Mouse (Mus musculus) embryonic facial prominence, embryonic 12.5 days (tissue): ENCODE data around the gene Ccdc88c. TPM values are rescaled to one million over a fixed set of nuclear protein-coding genes. Genes with fewer than 3 reads are reported as not detected.
A peak's percentile ranks its signal among the peaks of the same experiment; 100 is the strongest.

Experiments
- ATAC-seq: fragments of 200-750 bp; cut with Nextera tagmentation; 2 replicates; pipeline ENCODE4 v1.8.0; 2017; ENCODE audit not compliant: insufficient number of reproducible peaks, insufficient read depth, low FRiP score, low TSS enrichment
- H3K27ac ChIP-seq: fragments of 300-500 bp; sonication (generic); 2 replicates; pipeline ENCODE4 v1.5.1; 2016; ENCODE audit warnings: mild to moderate bottlenecking
- H3K27me3 ChIP-seq: fragments of 300-500 bp; sonication (generic); 2 replicates; pipeline ENCODE4 v1.6.1; 2016; ENCODE audit warnings: mild to moderate bottlenecking, moderate library complexity
- H3K36me3 ChIP-seq: fragments of 300-500 bp; sonication (generic); 2 replicates; pipeline ENCODE4 v1.6.1; 2016; ENCODE audit warnings: mild to moderate bottlenecking
- H3K4me1 ChIP-seq: fragments of 300-500 bp; sonication (generic); 2 replicates; pipeline ENCODE4 v1.6.1; 2016
- H3K4me2 ChIP-seq: fragments of 300-500 bp; sonication (generic); replicated peaks from 2 replicates; pipeline ENCODE4 v1.6.1; 2016; ENCODE audit warnings: mild to moderate bottlenecking, moderate library complexity
- H3K4me3 ChIP-seq: fragments of 300-500 bp; sonication (generic); 2 replicates; pipeline ENCODE4 v1.5.1; 2016; ENCODE audit warnings: mild to moderate bottlenecking
- H3K9ac ChIP-seq: fragments of 300-500 bp; sonication (generic); 2 replicates; pipeline ENCODE4 v1.6.1; 2016; ENCODE audit warnings: mild to moderate bottlenecking, moderate library complexity
- H3K9me3 ChIP-seq: fragments of 300-500 bp; sonication (generic); 2 replicates; pipeline ENCODE4 v1.6.1; 2016; ENCODE audit warnings: mild to moderate bottlenecking, moderate library complexity
- WGBS: fragments of 180-500 bp; shearing (Covaris S2); methylation state at CpG from one replicate; pipeline ENCODE4 v1.1.7; 2016; 5-methylcytosine and 5-hydroxymethylcytosine counted together
- polyA plus RNA-seq: library from polyadenylated mRNA; unstranded; fragments of >200 nt; fragmentation: Nextera tagmentation; extraction: Ambion mirVana; gene quantifications from 2 replicates; pipeline ENCODE4 v1.2.1, GENCODE M21; 2016

Ccdc88c gene
- polyA plus RNA-seq, 1 experiment from 2014 or later: 6.7 TPM

GRCm38 (mm10) chr12:101026025-101026424 lies 2.8 kb downstream of the Ccdc88c start:
- Histone ChIP-seq H3K9me3 (no peaks in the 10 kb centered on the region), H3K36me3 (no peaks in the 10 kb centered on the region), H3K4me3 (no peak overlapping the region), H3K9ac (no peak overlapping the region), H3K4me1 (peaks cover 8% of the 10 kb centered on the region; the same call in 1 of the 2 replicates), H3K27ac (no peak overlapping the region), H3K4me2 (no peak overlapping the region), H3K27me3 (peaks cover 32% of the 10 kb centered on the region)
- ATAC-seq: no peak
- 84% methylated on average over 4 of the region's 4 CpGs for WGBS

GRCm38 (mm10) chr12:101025379-101025778 lies 3.5 kb downstream of the Ccdc88c start:
- Histone ChIP-seq H3K9me3 (no peaks in the 10 kb centered on the region), H3K27me3 (peaks cover 32% of the 10 kb centered on the region), H3K4me1 (peaks cover 8% of the 10 kb centered on the region; the same call in 1 of the 2 replicates), H3K9ac (no peak overlapping the region), H3K36me3 (no peaks in the 10 kb centered on the region), H3K4me2 (no peak overlapping the region), H3K4me3 (no peak overlapping the region), H3K27ac (no peak overlapping the region)
- ATAC-seq: peak; percentile 7; the same call in 1 of the 2 replicates
- 52% methylated on average over 7 of the region's 7 CpGs for WGBS

GRCm38 (mm10) chr12:101024824-101025223 lies 4.0 kb downstream of the Ccdc88c start:
- no peaks in the 10 kb centered on the region for H3K9me3 ChIP-seq
- no peak overlapping the region; the same call in 1 of the 2 replicates for H3K27ac ChIP-seq
- H3K4me3 ChIP-seq: no peak overlapping the region
- no peak overlapping the region for H3K9ac ChIP-seq
- ATAC-seq: no peak
- H3K4me2 ChIP-seq: no peak overlapping the region
- 55% methylated on average over 8 of the region's 8 CpGs for WGBS
- peaks cover 8% of the 10 kb centered on the region; the same call in 1 of the 2 replicates for H3K4me1 ChIP-seq
- no peaks in the 10 kb centered on the region for H3K36me3 ChIP-seq
- H3K27me3 ChIP-seq: peaks cover 32% of the 10 kb centered on the region

DNA sequence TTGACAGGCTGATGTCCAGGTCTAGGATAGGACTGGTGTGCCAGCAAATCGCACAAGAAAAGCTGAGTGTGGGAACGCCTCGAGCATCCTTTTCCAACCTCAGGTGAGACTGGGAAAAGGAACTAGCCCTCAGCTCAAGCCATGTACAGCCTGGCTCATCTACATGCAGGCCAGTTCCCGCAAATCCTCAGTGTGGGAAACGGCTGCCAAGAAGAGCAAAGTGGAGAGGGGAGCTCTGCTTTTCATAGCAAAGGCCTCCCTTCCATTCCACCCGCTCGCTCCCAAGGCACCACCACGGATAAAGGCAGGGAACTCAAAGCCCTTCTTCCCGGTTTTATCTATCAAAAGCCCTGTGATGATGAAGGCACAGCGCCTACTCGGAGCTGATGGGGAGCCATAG lies 5.7 kb downstream of the Ccdc88c start:
- Histone ChIP-seq H3K9ac (no peak overlapping the region), H3K9me3 (no peaks in the 10 kb centered on the region), H3K4me2 (no peak overlapping the region), H3K36me3 (no peaks in the 10 kb centered on the region), H3K27me3 (peaks cover 25% of the 10 kb centered on the region), H3K4me3 (no peak overlapping the region), H3K27ac (no peak overlapping the region), H3K4me1 (peaks cover 11% of the 10 kb centered on the region; the same call in 1 of the 2 replicates)
- 83% methylated on average over 11 of the region's 11 CpGs for WGBS
- ATAC-seq: no peak

GRCm38 (mm10) chr12:101022353-101022752 lies 6.5 kb downstream of the Ccdc88c start:
- H3K27ac ChIP-seq: no peak overlapping the region

DNA sequence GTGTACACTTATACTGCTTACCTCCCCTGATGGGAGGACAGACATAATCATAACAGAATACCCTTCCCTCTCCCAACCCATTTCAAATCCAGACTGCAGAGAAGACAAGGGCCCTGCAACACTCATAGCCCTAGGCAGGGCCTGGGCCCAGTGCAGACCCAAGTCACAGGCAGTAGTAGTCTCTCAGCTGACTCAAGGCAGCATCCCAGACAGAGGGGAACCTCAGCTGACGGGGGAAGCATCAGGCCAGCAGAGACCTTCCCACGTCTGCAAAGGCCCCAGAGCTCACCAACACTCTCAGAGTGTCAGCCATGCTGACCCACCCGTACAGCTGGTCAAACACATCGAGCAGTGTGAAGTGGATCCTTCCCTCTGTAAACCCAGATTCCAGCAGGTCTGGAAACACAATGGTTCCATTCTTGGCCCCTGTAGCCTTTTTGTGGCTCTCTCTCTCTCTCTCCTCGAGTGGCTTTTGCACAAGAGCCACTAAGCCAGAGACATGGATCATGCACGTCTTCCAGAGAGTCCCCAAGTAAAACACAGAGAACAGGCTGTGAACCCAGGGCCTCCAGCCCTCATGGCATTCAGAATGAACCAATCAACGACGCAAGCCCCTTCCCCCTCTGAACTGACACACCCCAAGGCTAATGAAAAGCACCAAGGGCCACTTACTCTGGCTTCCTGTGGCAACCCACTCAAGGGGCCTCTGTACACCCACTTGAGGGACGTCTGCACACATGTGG lies 7.2 kb downstream of the Ccdc88c start:
- H3K36me3 ChIP-seq: no peaks in the 10 kb centered on the region
- peaks cover 11% of the 10 kb centered on the region for H3K4me1 ChIP-seq
- no peak overlapping the region for H3K27ac ChIP-seq
- H3K27me3 ChIP-seq: peaks cover 10% of the 10 kb centered on the region
- WGBS: 52% methylated on average over 9 of the region's 9 CpGs
- H3K4me2 ChIP-seq: no peak overlapping the region
- no peak overlapping the region for H3K9ac ChIP-seq
- ATAC-seq: no peak
- H3K9me3 ChIP-seq: no peaks in the 10 kb centered on the region
- H3K4me3 ChIP-seq: no peak overlapping the region

More at GRCm38 (mm10) chr12:101022353-101022752, 6.5 kb downstream of the Ccdc88c start:
- Histone ChIP-seq H3K4me1 (peaks cover 11% of the 10 kb centered on the region), H3K4me3 (no peak overlapping the region), H3K9ac (no peak overlapping the region), H3K27me3 (peaks cover 17% of the 10 kb centered on the region), H3K4me2 (no peak overlapping the region), H3K36me3 (no peaks in the 10 kb centered on the region), H3K9me3 (no peaks in the 10 kb centered on the region)
- no peak for ATAC-seq
- 89% methylated on average over 8 of the region's 8 CpGs for WGBS

GRCm38 (mm10) chr12:101020210-101021015 lies 8.4 kb downstream of the Ccdc88c start:
- peaks cover 18% of the 10 kb centered on the region for H3K4me1 ChIP-seq
- no peak overlapping the region for H3K27ac ChIP-seq
- peaks cover 1% of the 10 kb centered on the region; the same call in 1 of the 2 replicates for H3K27me3 ChIP-seq
- H3K9ac ChIP-seq: no peak overlapping the region
- 82% methylated on average over 15 of the region's 15 CpGs for WGBS
- no peak overlapping the region for H3K4me2 ChIP-seq
- H3K4me3 ChIP-seq: no peak overlapping the region
- no peaks in the 10 kb centered on the region for H3K36me3 ChIP-seq
- no peaks in the 10 kb centered on the region for H3K9me3 ChIP-seq
- ATAC-seq: no peak

- Histone ChIP-seq H3K9ac (no peak overlapping the region), H3K4me1 (peaks cover 21% of the 10 kb centered on the region), H3K9me3 (no peaks in the 10 kb centered on the region), H3K27me3 (no peaks in the 10 kb centered on the region), H3K4me2 (no peak overlapping the region), H3K36me3 (no peaks in the 10 kb centered on the region), H3K27ac (no peak overlapping the region), H3K4me3 (no peak overlapping the region)
- 79% methylated on average over 7 of the region's 7 CpGs for WGBS
- ATAC-seq: no peak
Observed at GRCm38 (mm10) chr12:101019443-101019842, 9.4 kb downstream of the Ccdc88c start.

GRCm38 (mm10) chr12:101019031-101019430 lies 9.8 kb downstream of the Ccdc88c start:
- H3K4me2 ChIP-seq: no peak overlapping the region
- H3K27ac ChIP-seq: no peak overlapping the region
- H3K36me3 ChIP-seq: no peaks in the 10 kb centered on the region
- peaks cover 23% of the 10 kb centered on the region for H3K4me1 ChIP-seq
- no peak overlapping the region for H3K9ac ChIP-seq
- H3K9me3 ChIP-seq: no peaks in the 10 kb centered on the region
- no peak overlapping the region for H3K4me3 ChIP-seq
- ATAC-seq: no peak
- H3K27me3 ChIP-seq: no peaks in the 10 kb centered on the region
- WGBS: 62% methylated on average over 5 of the region's 5 CpGs

DNA sequence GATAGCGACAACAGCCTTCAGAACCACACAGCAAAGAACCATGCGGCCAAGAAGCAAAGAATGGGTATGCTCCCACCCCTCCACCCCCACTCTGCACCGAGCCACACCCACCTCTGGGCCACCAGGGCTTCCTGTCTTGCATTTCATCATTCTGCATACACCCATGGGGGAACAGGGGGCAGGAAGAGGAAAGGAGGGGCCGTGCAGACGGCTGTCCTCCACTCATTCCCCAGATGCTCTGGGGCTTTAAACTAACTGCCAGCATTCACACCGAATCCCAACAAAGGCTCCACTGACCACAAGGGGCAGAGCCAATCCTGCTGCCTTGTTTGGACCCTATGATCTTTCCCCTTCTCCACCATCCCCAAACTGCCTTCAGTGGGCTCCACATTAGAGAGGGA lies 10.9 kb downstream of the Ccdc88c start:
- Histone ChIP-seq H3K4me2 (no peak overlapping the region), H3K36me3 (no peaks in the 10 kb centered on the region), H3K9ac (no peak overlapping the region), H3K4me3 (no peak overlapping the region), H3K4me1 (peaks cover 23% of the 10 kb centered on the region), H3K9me3 (no peaks in the 10 kb centered on the region), H3K27me3 (no peaks in the 10 kb centered on the region), H3K27ac (no peak overlapping the region)
- 11% methylated on average over 6 of the region's 6 CpGs for WGBS
- ATAC-seq: no peak

DNA sequence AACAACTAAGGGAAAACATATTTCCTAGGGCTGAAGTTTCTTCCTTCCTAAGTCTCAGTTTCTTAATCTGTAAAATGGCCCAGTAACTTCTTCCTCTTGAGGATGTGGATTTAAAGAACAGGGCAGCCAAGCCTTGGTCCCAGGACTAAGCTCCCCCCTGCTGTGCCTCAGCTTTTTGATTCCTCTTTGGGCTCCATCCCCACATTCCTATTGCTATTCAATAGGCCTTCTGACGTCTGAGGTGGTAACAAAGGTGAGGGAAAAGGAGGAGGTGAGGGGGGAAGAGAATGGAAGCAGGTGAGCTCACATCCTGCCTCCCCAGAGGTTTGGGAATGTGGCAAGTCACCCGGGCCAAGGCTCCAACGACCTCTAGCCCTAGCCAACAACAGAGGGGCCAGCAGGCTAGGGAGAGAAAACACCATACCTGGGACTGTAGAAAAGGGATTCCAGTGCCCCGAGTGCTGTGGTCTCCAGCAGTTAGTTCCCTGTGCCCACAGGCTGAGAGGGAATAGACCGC lies 12.4 kb downstream of the Ccdc88c start:
- ATAC-seq: no peak
- 35% methylated on average over 5 of the region's 5 CpGs for WGBS

More for the DNA sequence above, 12.4 kb downstream of the Ccdc88c start:
- no peak overlapping the region for H3K4me2 ChIP-seq
- no peaks in the 10 kb centered on the region for H3K9me3 ChIP-seq
- 0 out of 2 replicates have a peak, but pooled peaks cover 3% of the 10 kb centered on the region for H3K27me3 ChIP-seq
- no peaks in the 10 kb centered on the region for H3K36me3 ChIP-seq
- H3K4me1 ChIP-seq: peaks cover 31% of the 10 kb centered on the region
- no peak overlapping the region for H3K9ac ChIP-seq
- no peak overlapping the region for H3K4me3 ChIP-seq
- H3K27ac ChIP-seq: 0 out of 2 replicates have a peak overlapping the region, but pooled peaks have one; percentile 31
